Mouse (Mus musculus) thymus, postnatal 14 days (tissue): ENCODE data around the gene Gm27179.
"Not testable (repeated sequence)": the region's sequence is repeated elsewhere in the genome, so short reads cannot be mapped to it uniquely, and the experiment has no call there.

ENCODE experiments used
- DNase-seq: peaks from one replicate; pipeline ENCODE4 v3.0.0; 2021

Gene Gm27179

GRCm38 (mm10) chr14:69512449-69512848, at the start of gene Gm27179:
Gene Gm27179, minus strand, starts transcription at chr14:69512549.
- not testable (repeated sequence) for DNase-seq

DNA sequence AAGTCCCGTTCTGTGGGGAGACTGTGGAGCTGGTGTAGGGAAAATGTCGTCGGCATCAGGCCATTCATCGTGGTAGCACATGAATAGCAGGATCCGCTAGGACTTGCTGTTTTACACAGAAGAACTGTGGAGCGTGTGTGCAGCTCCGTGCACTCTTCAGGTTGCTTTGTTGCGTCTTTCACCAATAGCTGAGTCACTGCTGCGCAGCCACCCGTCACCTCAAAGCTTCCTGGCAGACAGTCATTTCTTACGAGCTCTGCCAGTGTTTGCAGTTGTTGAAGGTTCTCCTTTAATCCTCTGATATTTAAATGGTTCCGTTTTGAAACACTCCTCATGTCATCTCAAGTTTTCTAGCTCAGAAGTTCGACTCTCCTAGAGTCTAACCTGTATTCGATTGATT, 45.2 kb upstream of the Gm27179 start:
- DNase-seq: not testable (repeated sequence)

GRCm38 (mm10) chr14:69556820-69557219, 44.5 kb upstream of the Gm27179 start:
- DNase-seq: not testable (repeated sequence)

- DNase-seq: not testable (repeated sequence)
Measured at GRCm38 (mm10) chr14:69555110-69555831, 42.9 kb upstream of the Gm27179 start, which contains the start of gene Entpd4b. Gene Entpd4b, plus strand, starts transcription at chr14:69555424.

GRCm38 (mm10) chr14:69547310-69547709, 35.0 kb upstream of the Gm27179 start:
- DNase-seq: not testable (repeated sequence)

DNA sequence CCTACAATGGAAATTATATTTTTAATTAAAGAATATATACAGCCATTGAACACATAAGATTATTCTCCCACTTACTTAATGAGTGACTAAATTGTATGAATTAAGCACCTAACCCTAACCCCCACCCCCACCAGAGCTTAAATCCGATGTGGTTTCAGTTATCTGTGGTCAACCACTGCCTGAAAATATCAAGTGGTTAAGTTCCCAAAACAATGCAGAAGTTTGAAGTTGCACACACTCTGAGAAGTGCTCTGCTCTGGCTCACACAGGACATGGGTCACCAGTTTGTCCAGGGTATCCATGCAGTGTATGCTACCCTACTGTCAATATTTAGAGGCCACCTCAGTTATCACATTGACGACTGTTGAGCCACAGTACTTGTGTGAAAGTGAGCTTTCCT, 32.7 kb upstream of the Gm27179 start:
- DNase-seq: not testable (repeated sequence)

- DNase-seq: not testable (repeated sequence)
Measured at GRCm38 (mm10) chr14:69544033-69544432, 31.7 kb upstream of the Gm27179 start.

- not testable (repeated sequence) for DNase-seq
Measured at GRCm38 (mm10) chr14:69542695-69543094, 30.3 kb upstream of the Gm27179 start.

DNA sequence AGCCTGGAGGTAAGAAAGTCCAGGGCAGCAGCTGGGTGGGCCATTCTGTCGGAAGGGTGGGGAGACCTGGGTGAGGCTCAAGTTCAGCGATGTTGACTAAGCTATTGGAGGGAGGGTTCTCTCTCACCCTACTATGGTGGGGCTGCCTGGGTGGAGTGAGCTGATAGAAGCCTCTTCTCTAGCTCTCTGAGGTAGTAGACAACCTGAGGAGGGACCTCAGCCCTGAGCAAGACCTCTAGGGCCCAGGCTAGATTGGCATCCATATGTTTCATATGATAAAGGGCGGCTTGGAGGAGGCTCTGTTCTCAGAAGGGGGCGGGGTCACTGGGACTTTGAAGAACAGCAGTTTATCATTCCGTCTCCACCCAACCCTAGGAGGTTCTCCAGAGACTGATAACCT, 27.8 kb upstream of the Gm27179 start:
- DNase-seq: not testable (repeated sequence)

- not testable (repeated sequence) for DNase-seq
Measured at GRCm38 (mm10) chr14:69536539-69536938, 24.2 kb upstream of the Gm27179 start.

GRCm38 (mm10) chr14:69526202-69526601, 13.9 kb upstream of the Gm27179 start:
- DNase-seq: not testable (repeated sequence)

- DNase-seq: not testable (repeated sequence)
Measured at GRCm38 (mm10) chr14:69523001-69523400, 10.7 kb upstream of the Gm27179 start.

- not testable (repeated sequence) for DNase-seq
Measured at GRCm38 (mm10) chr14:69520810-69521209, 8.5 kb upstream of the Gm27179 start.

- not testable (repeated sequence) for DNase-seq
Measured at GRCm38 (mm10) chr14:69507000-69507399, 5.3 kb downstream of the Gm27179 start.

- not testable (repeated sequence) for DNase-seq
Measured at GRCm38 (mm10) chr14:69503174-69503573, 9.2 kb downstream of the Gm27179 start, which contains the start of gene Gm16867. Gene Gm16867, minus strand, starts transcription at chr14:69503362.

GRCm38 (mm10) chr14:69502440-69503150, 9.8 kb downstream of the Gm27179 start:
- DNase-seq: not testable (repeated sequence)

DNA sequence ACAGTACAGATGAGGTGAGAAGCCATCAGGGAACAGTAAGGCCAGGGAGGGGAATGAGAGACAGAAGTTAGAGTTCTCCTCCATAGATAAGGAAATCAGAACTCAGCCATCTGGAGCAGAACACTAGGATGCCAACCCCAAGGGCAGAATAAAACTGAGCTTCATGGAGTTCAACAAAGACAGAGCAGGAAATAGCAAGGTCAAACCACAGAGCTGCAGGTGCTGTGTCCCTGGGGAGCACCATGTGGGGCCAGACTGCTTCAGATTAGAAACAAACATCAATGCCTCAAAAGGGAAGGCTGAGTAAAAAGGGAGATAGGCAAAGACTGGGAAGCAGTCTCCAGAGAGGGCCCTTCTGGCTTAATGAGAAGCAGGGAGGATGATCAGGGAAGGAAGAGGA, 16.1 kb downstream of the Gm27179 start:
- DNase-seq: not testable (repeated sequence)

GRCm38 (mm10) chr14:69494946-69495345, 17.4 kb downstream of the Gm27179 start:
- not testable (repeated sequence) for DNase-seq

- DNase-seq: not testable (repeated sequence)
Measured at GRCm38 (mm10) chr14:69494522-69494921, 17.8 kb downstream of the Gm27179 start.

DNA sequence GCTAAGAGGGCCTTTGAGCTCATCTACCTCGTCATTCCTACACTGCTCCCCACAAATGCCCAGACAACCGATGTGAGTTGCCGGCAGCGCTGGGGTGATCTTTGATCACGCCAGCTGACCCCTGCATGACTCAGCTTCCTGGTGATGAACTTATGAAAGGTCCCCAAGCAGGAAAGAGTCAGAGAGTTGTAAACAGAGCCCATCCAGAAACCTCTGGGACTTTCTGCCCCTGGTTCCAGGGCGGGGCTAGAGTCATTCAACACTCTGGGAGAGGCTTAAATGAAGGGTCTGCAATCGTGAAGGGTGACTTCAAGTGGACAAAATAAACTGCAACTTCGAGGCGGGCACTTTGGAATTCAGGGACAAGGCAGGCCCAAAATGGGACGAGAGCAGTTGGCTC, 24.3 kb downstream of the Gm27179 start:
- DNase-seq: not testable (repeated sequence)

DNA sequence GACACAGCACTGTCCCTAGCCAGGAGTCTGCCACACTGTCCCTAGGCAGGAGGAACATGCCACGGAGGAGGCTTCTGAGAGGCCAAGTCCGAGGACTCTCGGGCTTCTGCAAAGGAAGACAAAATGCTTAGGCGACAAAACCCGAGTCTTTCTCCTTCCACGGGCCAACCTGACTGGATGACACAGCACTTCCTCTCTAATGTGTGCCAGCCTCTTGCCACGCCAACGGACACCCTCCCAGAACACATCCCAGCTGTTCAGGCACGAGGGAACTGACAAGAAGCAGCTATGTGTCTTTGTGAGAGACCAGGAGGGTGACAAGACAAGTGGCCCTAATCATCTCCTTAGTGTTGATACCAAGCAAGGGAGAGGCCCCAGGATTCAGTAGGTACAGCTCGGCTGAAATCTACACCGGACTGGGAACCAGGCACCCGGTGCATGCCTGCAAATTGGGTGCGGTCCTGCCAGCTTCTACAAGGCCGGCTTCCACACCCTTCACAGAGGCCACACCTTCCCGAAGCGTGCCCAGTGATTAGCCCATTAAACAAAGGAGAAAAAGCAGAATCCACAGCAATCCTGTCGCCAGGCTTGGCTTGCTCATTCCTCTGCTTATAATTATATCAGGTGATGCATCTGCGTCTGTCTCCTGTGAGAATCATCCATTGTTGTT, 26.7 kb downstream of the Gm27179 start:
- not testable (repeated sequence) for DNase-seq

DNA sequence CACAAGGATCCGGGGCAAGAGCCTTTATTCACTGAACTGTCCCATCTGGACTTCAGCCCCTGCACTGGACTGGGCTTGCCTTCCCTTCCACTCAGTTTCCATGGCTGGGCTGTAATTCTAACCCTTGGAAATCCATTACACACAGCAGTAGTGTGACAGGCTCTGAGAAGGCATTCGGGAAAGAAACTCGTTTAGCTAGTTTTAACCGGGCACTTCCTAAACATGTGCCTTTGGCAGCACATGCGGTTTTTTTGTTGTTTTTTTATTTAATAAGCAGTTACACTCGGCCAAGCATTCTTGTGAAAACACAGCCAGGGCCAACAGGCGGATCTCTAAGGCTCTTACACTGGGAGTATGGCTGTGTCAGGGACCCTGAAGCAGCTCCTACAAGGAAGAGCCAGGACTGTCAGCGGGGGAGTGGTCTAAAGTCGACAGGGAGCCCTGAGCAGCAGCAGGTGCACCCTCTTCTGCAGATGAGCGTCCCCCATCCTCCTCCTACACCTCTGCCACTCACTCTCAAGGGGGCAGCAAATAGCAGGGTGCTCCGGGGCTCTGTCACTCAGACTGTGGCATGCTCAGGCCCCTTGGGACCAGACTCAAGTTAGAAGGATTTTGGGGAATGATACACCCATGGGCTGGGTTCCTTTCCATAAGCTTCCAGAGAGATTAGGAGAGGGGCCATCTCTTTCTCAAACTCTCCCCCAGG, 38.3 kb downstream of the Gm27179 start:
- DNase-seq: not testable (repeated sequence)
